Mouse (Mus musculus): ENCODE data around the gene Cckbr. TPM values are rescaled to one million over a fixed set of nuclear protein-coding genes. Genes with fewer than 3 reads are reported as not detected.

The Cckbr gene
- polyA plus RNA-seq, 1 experiment from 2014 or later = 1.1 TPM

GRCm38 (mm10) chr7:105519336-105519735 lies 93.8 kb downstream of the Cckbr start:
- ATAC-seq = no peak
- Histone ChIP-seq H3K4me3 (ENCODE audit: low read depth, low read length) (no peak overlapping the region), H3K9ac (ENCODE audit: low read length) (no peak overlapping the region), H3K4me1 (ENCODE audit: control insufficient read depth, insufficient read depth, low read length) (no peaks in the 10 kb centered on the region), H3K27ac (ENCODE audit: low read depth, low read length) (no peak overlapping the region), H3K4me2 (ENCODE audit: low read length) (no peak overlapping the region), H3K36me3 (ENCODE audit: control insufficient read depth, insufficient read depth, low read length) (no peaks in the 10 kb centered on the region), H3K9me3 (replicated peaks; ENCODE audit: control insufficient read depth, low read length) (no peaks in the 10 kb centered on the region), H3K27me3 (replicated peaks; ENCODE audit: control insufficient read depth, insufficient read depth, low read length) (no peaks in the 10 kb centered on the region)
- no peak for DNase-seq (ENCODE audit: low spot score)
- WGBS = 76% methylated on average over 11 of the region's 11 CpGs

DNA sequence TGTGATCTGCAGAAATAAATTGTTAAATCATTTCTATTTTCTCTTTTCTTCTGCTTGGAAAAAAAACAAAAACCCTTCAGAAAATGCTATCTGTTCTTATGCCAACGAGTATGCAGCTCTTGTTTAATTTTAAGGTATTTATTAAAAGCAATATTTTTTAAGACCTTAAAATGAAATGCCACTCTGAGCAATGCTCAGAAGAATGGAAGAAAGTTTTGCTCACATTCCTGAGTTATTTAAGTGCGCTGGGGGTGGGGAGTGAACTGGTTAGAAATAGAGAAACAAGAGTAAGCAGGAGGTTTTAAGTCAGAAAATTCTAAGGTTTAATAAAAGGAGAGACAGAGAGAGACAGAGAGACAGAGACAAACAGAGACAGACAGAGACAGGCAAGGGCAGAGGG lies 94.2 kb downstream of the Cckbr start:
- ATAC-seq (no peak), DNase-seq (ENCODE audit: low spot score) (no peak)
- WGBS = 82% methylated on average over 2 of the region's 2 CpGs
- Histone ChIP-seq H3K9me3 (replicated peaks; ENCODE audit: control insufficient read depth, low read length) (no peaks in the 10 kb centered on the region), H3K9ac (ENCODE audit: low read length) (no peak overlapping the region), H3K4me1 (ENCODE audit: control insufficient read depth, insufficient read depth, low read length) (no peaks in the 10 kb centered on the region), H3K36me3 (ENCODE audit: control insufficient read depth, insufficient read depth, low read length) (no peaks in the 10 kb centered on the region), H3K27ac (ENCODE audit: low read depth, low read length) (no peak overlapping the region), H3K4me2 (ENCODE audit: low read length) (no peak overlapping the region), H3K4me3 (ENCODE audit: low read depth, low read length) (no peak overlapping the region), H3K27me3 (replicated peaks; ENCODE audit: control insufficient read depth, insufficient read depth, low read length) (no peaks in the 10 kb centered on the region)

DNA sequence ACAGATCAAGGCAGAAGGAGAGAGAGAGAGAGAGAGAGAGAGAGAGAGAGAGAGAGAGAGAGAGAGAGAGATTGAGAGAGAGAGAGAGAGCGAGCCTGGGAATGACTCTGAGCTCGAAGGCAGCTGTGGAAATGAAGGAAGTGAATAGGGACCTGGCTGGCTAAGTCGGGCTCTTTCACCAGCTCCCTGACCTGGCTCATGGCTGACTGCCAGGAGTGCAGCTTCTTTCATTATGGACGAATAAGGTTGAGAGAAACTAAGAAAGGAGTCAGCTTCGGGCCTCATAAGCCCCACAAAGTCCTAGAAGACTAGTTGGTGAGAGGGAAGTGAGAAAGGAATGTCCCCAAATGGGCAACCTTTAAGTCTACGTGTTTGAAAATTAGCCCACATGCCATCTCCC lies 94.7 kb downstream of the Cckbr start:
- 30% methylated on average over 6 of the region's 6 CpGs for WGBS
- DNase-seq (ENCODE audit: low spot score) (peak; percentile 4), ATAC-seq (no peak)
- no peaks in the 10 kb centered on the region for H3K9me3 ChIP-seq (replicated peaks; ENCODE audit: control insufficient read depth, low read length)
- H3K9ac ChIP-seq (ENCODE audit: low read length) = no peak overlapping the region
- H3K4me2 ChIP-seq (ENCODE audit: low read length) = no peak overlapping the region
- no peak overlapping the region for H3K4me3 ChIP-seq (ENCODE audit: low read depth, low read length)
- no peaks in the 10 kb centered on the region for H3K36me3 ChIP-seq (ENCODE audit: control insufficient read depth, insufficient read depth, low read length)
- no peaks in the 10 kb centered on the region for H3K4me1 ChIP-seq (ENCODE audit: control insufficient read depth, insufficient read depth, low read length)
- no peak overlapping the region for H3K27ac ChIP-seq (ENCODE audit: low read depth, low read length)
- H3K27me3 ChIP-seq (replicated peaks; ENCODE audit: control insufficient read depth, insufficient read depth, low read length) = no peaks in the 10 kb centered on the region

Other genes starting within 250 kb of the Cckbr start
- gene Olfr685, start 239.7 kb upstream of the Cckbr start, polyA plus RNA-seq (2014; fragmentation: Nextera tagmentation; extraction: Ambion mirVana) = not detected in 2 replicates
- gene Olfr686, start 218.2 kb upstream of the Cckbr start, polyA plus RNA-seq (2014; fragmentation: Nextera tagmentation; extraction: Ambion mirVana) = not detected in 2 replicates
- not detected in 2 replicates for gene Olfr688, start 137.6 kb upstream of the Cckbr start, polyA plus RNA-seq (2014; fragmentation: Nextera tagmentation; extraction: Ambion mirVana)
- not detected in 2 replicates for gene Olfr689, start 114.6 kb upstream of the Cckbr start, polyA plus RNA-seq (2014; fragmentation: Nextera tagmentation; extraction: Ambion mirVana)
- not detected in 2 replicates for gene Olfr690, start 91.6 kb upstream of the Cckbr start, polyA plus RNA-seq (2014; fragmentation: Nextera tagmentation; extraction: Ambion mirVana)
- not detected in 2 replicates for gene Olfr691, start 83.5 kb upstream of the Cckbr start, polyA plus RNA-seq (2014; fragmentation: Nextera tagmentation; extraction: Ambion mirVana)
- not detected in 2 replicates for gene Olfr692, start 57.5 kb upstream of the Cckbr start, polyA plus RNA-seq (2014; fragmentation: Nextera tagmentation; extraction: Ambion mirVana)
- not detected in 2 replicates for gene Gm5901, start 50.7 kb upstream of the Cckbr start, polyA plus RNA-seq (2014; fragmentation: Nextera tagmentation; extraction: Ambion mirVana)
- gene Fam160a2, start 25.7 kb upstream of the Cckbr start, polyA plus RNA-seq (2014; fragmentation: Nextera tagmentation; extraction: Ambion mirVana) = 30.4 and 39.8 TPM in 2 replicates
- not detected in 2 replicates for gene Cnga4, start 21.2 kb upstream of the Cckbr start, polyA plus RNA-seq (2014; fragmentation: Nextera tagmentation; extraction: Ambion mirVana)
- gene Cavin3, start 56.6 kb downstream of the Cckbr start, polyA plus RNA-seq (2014; fragmentation: Nextera tagmentation; extraction: Ambion mirVana) = 28.6 and 31.3 TPM in 2 replicates
- gene Smpd1, start 128.6 kb downstream of the Cckbr start, polyA plus RNA-seq (2014; fragmentation: Nextera tagmentation; extraction: Ambion mirVana) = 79.9 and 88.5 TPM in 2 replicates
- 188 and 228 TPM in 2 replicates for gene Apbb1, start 155.9 kb downstream of the Cckbr start, polyA plus RNA-seq (2014; fragmentation: Nextera tagmentation; extraction: Ambion mirVana)
- not detected in 2 replicates for gene Hpx, start 174.4 kb downstream of the Cckbr start, polyA plus RNA-seq (2014; fragmentation: Nextera tagmentation; extraction: Ambion mirVana)
- gene Trim3, start 207.8 kb downstream of the Cckbr start, polyA plus RNA-seq (2014; fragmentation: Nextera tagmentation; extraction: Ambion mirVana) = 41.0 and 52.4 TPM in 2 replicates
- 137 and 144 TPM in 2 replicates for gene Timm10b, start 214.3 kb downstream of the Cckbr start, polyA plus RNA-seq (2014; fragmentation: Nextera tagmentation; extraction: Ambion mirVana)
- gene Arfip2, start 214.7 kb downstream of the Cckbr start, polyA plus RNA-seq (2014; fragmentation: Nextera tagmentation; extraction: Ambion mirVana) = 92.9 and 97.6 TPM in 2 replicates
- 17.4 and 25.0 TPM in 2 replicates for gene Gm45799, start 214.8 kb downstream of the Cckbr start, polyA plus RNA-seq (2014; fragmentation: Nextera tagmentation; extraction: Ambion mirVana)
- 0.96 and 1.1 TPM in 2 replicates for gene Dnhd1, start 225.1 kb downstream of the Cckbr start, polyA plus RNA-seq (2014; fragmentation: Nextera tagmentation; extraction: Ambion mirVana)